ENCODE assay signal across 24 mouse cellular contexts in genomic region chr1:170322046-170322445, GRCm38 (mm10). TPM values are rescaled to one million over a fixed set of nuclear protein-coding genes. Genes with fewer than 3 reads are reported as not detected.
"Had no signal": no experiment of that assay in that cellular context is flagged by ENCODE, and none has a peak within 500 bp of the region (broad histone marks: within the 10 kb centered on the region; RNA-seq: fewer than 3 reads in every experiment).

No protein-coding gene starts in this region.

- H3K4me2 ChIP-seq: lung, embryonic 15.5 days; midbrain, embryonic 11.5 days; neural tube, embryonic 13.5 days; neural tube, embryonic 15.5 days had no signal

- H3K9me3 ChIP-seq: lung, embryonic 15.5 days; megakaryocyte, embryonic 14.5 days; neural tube, embryonic 13.5 days; neural tube, embryonic 15.5 days had no signal

- ATAC-seq: lung, postnatal 0 days; midbrain, embryonic 16.5 days had no signal

- DNase-seq: lung, adult 2 months; lung, postnatal 14 days; lung, postnatal 36 days; midbrain, embryonic 14.5 days; retina, postnatal 1 day; right cerebral cortex, adult 18-20 months; right cerebral cortex, postnatal 25 days; right cerebral cortex, postnatal 4 days; spleen, adult 18-20 months; thymus, adult 18-20 months; thymus, postnatal 14 days; thymus, postnatal 36 days had no signal

- H3K4me1 ChIP-seq: megakaryocyte, embryonic 14.5 days; neural tube, embryonic 13.5 days; neural tube, embryonic 15.5 days had no signal

- H3K9ac ChIP-seq: lung, embryonic 15.5 days; neural tube, embryonic 13.5 days; neural tube, embryonic 15.5 days had no signal

- H3K4me3 ChIP-seq: lung, embryonic 15.5 days; megakaryocyte, embryonic 14.5 days; myocyte; neural tube, embryonic 13.5 days; neural tube, embryonic 15.5 days had no signal

- H3K27ac ChIP-seq: lung, embryonic 15.5 days; macrophage; neural tube, embryonic 13.5 days; neural tube, embryonic 15.5 days had no signal

- H3K36me3 ChIP-seq: lung, embryonic 15.5 days had no signal

- H3K27me3 ChIP-seq: lung, embryonic 15.5 days; megakaryocyte, embryonic 14.5 days; neural tube, embryonic 13.5 days; neural tube, embryonic 15.5 days had no signal

RNA-seq across cellular contexts. Expression of gene Spata46, which starts 13.4 kb away (rescaled TPM):
- total RNA-seq: megakaryocyte progenitor cell, adult 5-6 weeks had no signal
- polyA plus RNA-seq: lung, adult 2 months; macrophage; myocyte; small intestine, adult 2 months; thymus, postnatal 0 days had no signal

RNA-seq across cellular contexts. Expression of gene Sh2d1b1, which starts 44.9 kb away (rescaled TPM):
- polyA plus RNA-seq: midbrain, embryonic 11.5 days; midbrain, embryonic 14.5 days; midbrain, embryonic 16.5 days; neural tube, embryonic 13.5 days; neural tube, embryonic 15.5 days had no signal
